Mouse (Mus musculus) mature B cell (primary cell): ENCODE data around the gene Gnat1.

Experiments
- in situ Hi-C: fragments of 300-500 bp; cut with MboI; formaldehyde crosslinking; loops from 2 replicates; pipeline ENCODE4 v1.14.3; 2019

The Gnat1 gene

DNA sequence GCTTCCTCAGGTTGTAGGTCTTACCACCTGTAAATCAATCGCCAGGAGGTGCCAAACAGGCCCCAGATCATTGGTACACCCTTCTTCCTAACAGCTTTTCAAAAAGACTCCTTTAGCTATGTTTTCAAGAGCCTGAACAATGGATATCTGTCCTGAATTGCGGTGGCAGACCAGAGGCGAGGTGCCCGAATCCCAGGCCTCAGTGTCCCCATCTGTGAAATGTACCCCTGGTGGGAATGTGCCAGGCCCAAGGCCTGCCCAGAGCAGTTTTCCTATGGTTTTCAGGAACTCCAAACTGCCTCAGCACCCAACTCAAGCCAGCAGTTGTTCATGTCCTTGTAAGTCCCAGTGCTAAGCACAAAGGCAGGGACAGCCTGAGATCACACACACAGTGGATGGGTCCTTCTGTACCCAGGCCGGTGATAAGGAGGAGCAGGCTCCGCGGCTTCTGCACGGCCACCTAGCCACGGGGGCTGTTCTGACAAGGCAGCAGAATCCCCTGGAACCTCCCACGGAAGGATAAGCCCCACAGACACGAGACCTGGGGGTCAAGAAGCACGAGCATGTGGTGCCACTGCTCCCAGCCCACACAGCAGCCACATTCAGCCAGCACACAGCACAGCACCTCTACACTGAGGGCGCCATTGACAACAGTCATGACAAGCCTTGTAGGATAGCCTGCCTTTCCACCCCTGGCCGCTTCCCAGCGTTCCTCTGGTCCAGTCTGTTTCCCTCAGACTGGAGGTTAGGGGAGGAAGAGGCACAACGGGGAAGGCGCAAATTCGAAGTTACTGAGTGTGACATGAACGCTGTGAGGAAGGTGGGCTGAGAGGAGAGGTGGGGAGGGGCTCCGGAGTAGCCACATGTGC is 51.9 kb downstream of the Gnat1 start:
- in situ Hi-C loops: no loop called here

DNA sequence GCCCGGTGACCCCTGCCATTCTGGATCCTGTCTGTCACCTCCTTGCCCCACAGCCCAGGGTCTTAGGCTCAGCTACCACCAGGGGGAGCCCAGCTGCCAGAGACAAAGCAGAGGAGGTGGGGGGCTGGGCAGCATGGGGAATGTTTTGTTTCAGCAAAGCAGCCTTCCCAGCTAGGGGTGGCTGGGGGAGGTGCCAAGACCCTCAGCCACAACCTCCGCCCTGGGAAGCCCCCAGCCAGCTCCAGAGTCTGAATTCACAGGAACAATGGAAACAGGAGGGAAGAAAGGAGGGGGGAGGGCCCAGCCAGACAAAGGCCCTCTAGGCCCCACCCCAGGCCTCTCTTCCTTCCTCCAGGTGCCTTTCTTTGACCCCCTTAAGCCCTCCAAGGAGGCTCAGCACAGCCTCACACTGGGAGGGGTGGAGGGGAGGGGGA is 52.7 kb downstream of the Gnat1 start:
- in situ Hi-C loops: no loop called here

DNA sequence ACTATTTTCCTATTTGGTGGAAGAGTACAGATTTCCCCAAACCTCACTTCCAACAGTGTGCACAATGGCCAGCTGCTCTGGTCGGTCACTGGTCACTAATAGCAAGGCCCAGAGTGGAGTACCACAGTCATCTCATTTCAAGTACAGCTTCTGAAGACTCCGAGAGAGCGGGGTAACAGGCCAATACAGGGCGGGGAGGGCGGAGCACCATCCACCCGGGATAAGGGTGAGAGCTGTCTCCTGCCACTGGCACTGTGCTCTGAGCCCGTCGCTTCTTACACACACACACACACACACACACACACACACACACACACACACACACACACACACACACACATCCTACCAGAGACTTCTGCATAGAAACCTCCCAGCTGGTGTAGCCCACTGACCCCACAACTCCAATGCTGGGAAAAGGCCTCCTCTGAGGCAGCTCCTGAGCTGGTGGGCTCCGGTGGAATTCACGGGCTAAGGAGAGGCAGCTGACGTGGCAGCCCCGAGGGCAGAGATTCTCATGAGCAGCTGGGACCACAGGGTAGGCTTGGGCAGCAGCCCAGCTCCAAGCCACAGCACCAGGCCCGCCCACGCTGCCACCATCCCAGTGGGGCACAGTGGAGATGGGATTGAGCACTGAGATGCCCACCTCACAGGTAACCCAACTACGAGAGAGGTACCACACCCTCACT is 53.2 kb downstream of the Gnat1 start:
- in situ Hi-C loops: no loop called here

DNA sequence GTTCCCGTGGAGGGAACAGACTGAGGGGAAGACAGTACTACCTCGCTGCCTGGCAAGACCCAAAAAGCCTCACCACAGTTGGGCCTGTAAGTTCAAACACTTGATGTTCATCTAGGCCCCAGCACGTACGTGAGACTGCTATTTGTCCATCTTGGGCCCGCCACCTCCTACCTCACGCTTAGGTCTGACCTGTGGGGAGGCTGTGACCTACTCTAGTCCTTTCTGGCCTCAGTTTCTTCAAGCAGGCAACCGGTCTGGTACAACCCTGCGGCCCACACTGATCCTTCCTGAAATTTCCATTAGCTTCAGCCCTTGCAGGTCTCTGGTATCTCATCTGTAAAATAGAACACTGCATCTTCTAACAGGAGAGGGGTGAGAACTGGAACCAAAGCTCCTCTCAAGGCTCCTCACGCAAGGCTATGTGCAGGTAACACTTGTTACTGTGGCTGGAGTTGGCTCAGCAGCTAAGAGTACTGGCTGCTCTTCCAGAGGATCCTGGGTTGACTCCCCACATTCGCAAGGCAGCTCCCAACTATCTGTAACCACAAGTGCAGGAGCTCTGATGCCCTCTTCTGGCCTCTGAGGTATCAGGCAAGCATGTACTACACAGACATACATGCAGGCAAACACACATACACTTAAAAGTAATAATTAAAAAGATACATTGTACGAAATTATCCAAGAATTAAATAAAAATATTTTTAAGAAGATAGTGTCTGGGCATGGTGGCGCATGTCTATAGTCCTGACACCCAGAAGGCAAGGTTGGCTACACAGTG is 54.0 kb downstream of the Gnat1 start:
- in situ Hi-C loops: no loop called here

DNA sequence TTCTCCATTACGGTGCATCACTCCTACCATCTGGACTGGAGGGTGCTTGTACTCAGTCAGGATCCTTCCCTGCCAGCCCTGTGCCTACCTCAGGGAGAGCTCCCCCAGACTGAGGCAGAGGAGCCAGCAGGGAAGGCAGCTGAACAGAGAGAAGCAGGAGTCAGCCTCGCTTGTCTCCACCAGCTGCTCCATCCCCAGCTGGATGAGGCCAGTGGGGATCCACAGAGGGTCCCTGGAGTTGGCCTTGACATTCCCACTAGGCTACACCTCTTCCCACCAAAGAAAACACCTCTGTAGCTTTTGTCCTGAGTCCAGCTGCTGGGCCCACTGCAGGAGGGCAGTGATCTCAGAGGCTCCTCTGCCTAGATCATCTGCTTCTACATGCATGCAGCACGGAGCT is 54.6 kb downstream of the Gnat1 start:
- in situ Hi-C loops: no loop called here

DNA sequence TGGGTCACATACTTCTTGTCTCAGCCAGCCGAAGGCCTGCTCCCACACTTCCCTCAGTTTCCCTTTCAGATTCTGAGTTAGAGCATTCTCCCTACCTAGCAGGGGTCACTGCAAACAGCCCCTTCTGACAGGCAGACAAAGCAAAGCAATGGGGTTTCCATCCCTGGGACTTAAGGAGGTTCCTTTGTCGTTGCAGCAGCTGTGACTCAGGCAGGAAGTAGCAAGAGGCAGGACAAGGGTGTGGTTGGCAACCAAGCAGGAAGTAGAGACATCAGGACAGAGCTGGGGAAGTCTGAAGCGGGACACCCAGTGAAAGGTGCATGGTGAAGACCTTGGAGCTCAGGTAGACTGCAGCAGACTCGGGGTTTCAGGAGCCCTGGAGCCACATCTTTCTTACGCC is 55.0 kb downstream of the Gnat1 start:
- in situ Hi-C loops: no loop called here
